Mouse (Mus musculus): Measurements from ENCODE around the gene Samd4b. TPM values are rescaled to one million over a fixed set of nuclear protein-coding genes. Genes with fewer than 3 reads are reported as not detected.
"Not testable (repeated sequence)": the region's sequence is repeated elsewhere in the genome, so short reads cannot be mapped to it uniquely, and the experiment has no call there.

The Samd4b gene
- polyA plus RNA-seq, 2 experiments: 33.0 to 82.0 TPM

DNA sequence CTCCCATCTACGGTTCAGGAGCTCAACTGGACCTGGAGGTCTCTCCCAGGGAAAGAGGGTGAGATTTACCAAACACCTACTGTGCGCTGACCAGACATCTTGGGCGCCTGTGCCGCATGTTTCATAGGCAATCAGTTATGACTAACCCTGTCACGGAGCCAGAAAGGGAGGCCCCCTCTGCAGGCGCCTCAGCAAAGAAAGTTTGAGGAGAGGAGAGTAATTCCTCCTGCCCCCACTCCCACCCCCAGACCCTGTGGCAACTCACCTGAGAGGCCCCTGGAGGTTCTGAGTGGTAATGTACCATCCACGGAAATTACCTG, 52.1 kb downstream of the Samd4b start:
- no peak overlapping the region for H3K9ac ChIP-seq (ENCODE audit: low read depth, low read length, severe bottlenecking)
- TF ChIP-seq POLR2A (IDR thresholded peaks at IDR 0.05; ENCODE audit: borderline replicate concordance, extremely low read depth, insufficient read depth, insufficient read length): no peak
- H3K4me2 ChIP-seq (replicated peaks; ENCODE audit: low read depth, low read length, severe bottlenecking): no peak overlapping the region
- DNase-seq (ENCODE audit: low spot score) (no peak), ATAC-seq (ENCODE audit: low FRiP score, low read depth) (no peak)
- H3K27me3 ChIP-seq (ENCODE audit: control insufficient read depth, insufficient read depth, low read length): peaks cover 47% of the 10 kb centered on the region
- no peaks in the 10 kb centered on the region for H3K36me3 ChIP-seq (ENCODE audit: control insufficient read depth, insufficient read depth, low read length)
- H3K27ac ChIP-seq (replicated peaks; ENCODE audit: low read depth, low read length): no peak overlapping the region
- no peak overlapping the region for H3K4me3 ChIP-seq (replicated peaks; ENCODE audit: low read length)
- no peaks in the 10 kb centered on the region for H3K9me3 ChIP-seq (ENCODE audit: control insufficient read depth, low read length)
- WGBS: 49% methylated on average over 6 of the region's 7 CpGs
- H3K4me1 ChIP-seq (ENCODE audit: control insufficient read depth, insufficient read depth, low read length): peaks cover 5% of the 10 kb centered on the region

DNA sequence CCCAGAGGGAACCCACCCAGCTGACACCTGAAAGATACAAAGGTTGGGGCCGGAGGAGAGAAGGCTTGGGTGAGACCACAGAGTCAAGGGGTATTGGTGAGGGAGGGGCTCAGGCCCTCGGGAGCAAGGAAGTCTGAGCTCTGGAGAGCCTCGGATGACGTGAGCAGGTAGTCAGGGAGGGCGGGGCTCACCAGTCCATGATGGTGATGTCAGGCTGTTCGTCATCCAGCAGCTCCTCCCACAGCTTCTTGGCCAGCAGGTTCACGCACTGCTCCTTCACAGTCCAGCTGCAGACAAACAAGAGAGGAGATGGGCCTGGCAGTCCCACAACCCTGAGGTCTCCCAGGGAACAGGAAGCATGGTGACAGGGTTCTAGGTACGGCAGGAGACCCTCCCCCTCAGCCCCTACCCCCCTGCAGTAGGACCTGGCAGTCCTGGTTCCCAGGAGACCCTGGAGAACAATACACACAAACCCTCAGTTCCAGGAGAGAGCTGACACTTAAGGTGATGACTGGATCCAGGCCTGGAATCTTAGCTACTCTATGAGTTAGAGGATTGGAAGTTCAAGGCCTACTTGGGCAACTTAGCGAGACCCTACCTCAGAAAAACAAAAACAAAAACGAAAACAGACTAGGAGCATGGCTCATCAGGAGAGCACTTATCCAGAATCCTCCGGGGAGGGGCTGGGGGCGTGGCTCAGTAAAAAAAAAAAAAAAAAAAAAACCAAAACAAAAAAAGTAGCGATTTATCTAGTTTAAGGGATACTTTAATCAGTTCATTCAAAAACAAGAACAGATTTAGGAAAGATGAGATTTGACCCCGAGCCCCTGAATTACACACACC, 52.7 kb downstream of the Samd4b start:
- 27% methylated on average over 14 of the region's 14 CpGs for WGBS
- DNase-seq (ENCODE audit: low spot score) (no peak), ATAC-seq (ENCODE audit: low FRiP score, low read depth) (no peak)
- no peak overlapping the region for H3K4me3 ChIP-seq (replicated peaks; ENCODE audit: low read length)
- H3K4me1 ChIP-seq (ENCODE audit: control insufficient read depth, insufficient read depth, low read length): peaks cover 5% of the 10 kb centered on the region
- no peaks in the 10 kb centered on the region for H3K9me3 ChIP-seq (ENCODE audit: control insufficient read depth, low read length)
- H3K27ac ChIP-seq (replicated peaks; ENCODE audit: low read depth, low read length): no peak overlapping the region
- no peaks in the 10 kb centered on the region for H3K36me3 ChIP-seq (ENCODE audit: control insufficient read depth, insufficient read depth, low read length)
- no peak overlapping the region for H3K4me2 ChIP-seq (replicated peaks; ENCODE audit: low read depth, low read length, severe bottlenecking)
- TF ChIP-seq POLR2A (IDR thresholded peaks at IDR 0.05; ENCODE audit: borderline replicate concordance, extremely low read depth, insufficient read depth, insufficient read length): no peak
- no peak overlapping the region for H3K9ac ChIP-seq (ENCODE audit: low read depth, low read length, severe bottlenecking)
- H3K27me3 ChIP-seq (ENCODE audit: control insufficient read depth, insufficient read depth, low read length): peaks cover 47% of the 10 kb centered on the region

DNA sequence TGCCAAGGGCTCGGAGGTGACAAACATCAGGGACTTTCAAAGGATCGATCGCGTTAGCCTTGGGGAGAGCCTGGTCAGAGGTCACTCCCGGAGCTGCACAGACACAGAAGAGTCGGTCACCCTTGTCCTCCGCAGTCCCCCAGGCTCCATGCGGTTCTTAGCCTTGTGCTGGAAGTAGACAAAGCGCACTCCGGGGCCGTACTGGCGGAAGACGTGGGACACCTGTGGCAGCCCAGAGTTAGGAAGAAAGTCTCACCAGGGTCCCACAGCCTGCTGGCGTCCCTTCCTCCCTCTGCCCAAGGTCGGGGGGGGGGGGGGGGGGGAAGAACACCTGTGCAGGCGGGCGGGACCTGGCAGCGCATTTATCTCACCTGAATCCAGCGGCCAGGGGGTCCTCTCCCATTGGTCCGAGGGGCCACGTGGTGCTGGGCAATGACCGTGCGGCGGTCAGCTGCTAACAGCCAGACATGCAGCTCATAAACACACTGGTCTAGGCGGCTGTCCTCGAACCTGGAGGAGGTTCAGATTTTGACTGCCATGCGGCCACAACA, 53.8 kb downstream of the Samd4b start:
- DNase-seq (ENCODE audit: low spot score): no peak
- Histone ChIP-seq H3K9me3 (ENCODE audit: control insufficient read depth, low read length) (no peaks in the 10 kb centered on the region), H3K27me3 (ENCODE audit: control insufficient read depth, insufficient read depth, low read length) (peaks cover 47% of the 10 kb centered on the region), H3K36me3 (ENCODE audit: control insufficient read depth, insufficient read depth, low read length) (no peaks in the 10 kb centered on the region), H3K4me2 (replicated peaks; ENCODE audit: low read depth, low read length, severe bottlenecking) (no peak overlapping the region), H3K27ac (replicated peaks; ENCODE audit: low read depth, low read length) (no peak overlapping the region), H3K4me1 (ENCODE audit: control insufficient read depth, insufficient read depth, low read length) (peaks cover 5% of the 10 kb centered on the region), H3K9ac (ENCODE audit: low read depth, low read length, severe bottlenecking) (no peak overlapping the region), H3K4me3 (replicated peaks; ENCODE audit: low read length) (no peak overlapping the region)
- ATAC-seq (ENCODE audit: low FRiP score, low read depth): no peak
- no peak for TF ChIP-seq POLR2A (IDR thresholded peaks at IDR 0.05; ENCODE audit: borderline replicate concordance, extremely low read depth, insufficient read depth, insufficient read length)
- 5% methylated on average over 23 of the region's 27 CpGs for WGBS

DNA sequence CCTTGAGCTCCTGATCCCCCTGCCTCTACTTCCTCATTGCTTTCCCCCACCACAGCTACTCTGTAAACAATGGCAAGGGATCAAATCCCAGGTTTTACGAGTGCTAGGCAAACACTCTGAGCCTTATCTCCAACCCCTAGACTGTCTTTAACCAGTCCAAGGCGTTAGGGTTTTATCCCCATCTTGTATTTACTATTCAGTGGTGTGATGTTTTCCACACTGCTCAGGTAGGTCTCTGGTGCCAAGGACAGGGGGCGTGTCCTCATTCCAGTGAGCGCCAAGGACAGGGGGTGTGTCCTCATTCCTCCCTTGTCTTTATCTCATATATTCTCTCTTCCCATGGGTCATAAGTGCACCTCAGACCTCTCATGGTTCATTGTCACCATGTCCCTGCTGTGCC, 57.4 kb downstream of the Samd4b start, which contains the start of gene Sycn:
Gene Sycn, plus strand, starts transcription at position 360 of the 400 bp plus-strand sequence.
- WGBS: 66% methylated on average over 4 of the region's 4 CpGs
- DNase-seq (ENCODE audit: low spot score) (no peak), ATAC-seq (ENCODE audit: low FRiP score, low read depth) (no peak)
- no peaks in the 10 kb centered on the region for H3K4me1 ChIP-seq (ENCODE audit: control insufficient read depth, insufficient read depth, low read length)
- no peak within 1 kb of the TSS for H3K27ac ChIP-seq (replicated peaks; ENCODE audit: low read depth, low read length)
- no peak for TF ChIP-seq POLR2A (IDR thresholded peaks at IDR 0.05; ENCODE audit: borderline replicate concordance, extremely low read depth, insufficient read depth, insufficient read length)
- H3K9ac ChIP-seq (ENCODE audit: low read depth, low read length, severe bottlenecking): no peak within 1 kb of the TSS
- no peak within 1 kb of the TSS for H3K4me2 ChIP-seq (replicated peaks; ENCODE audit: low read depth, low read length, severe bottlenecking)
- H3K27me3 ChIP-seq (ENCODE audit: control insufficient read depth, insufficient read depth, low read length): peaks cover 19% of the 10 kb centered on the region
- no peak within 1 kb of the TSS for H3K4me3 ChIP-seq (replicated peaks; ENCODE audit: low read length)
- H3K36me3 ChIP-seq (ENCODE audit: control insufficient read depth, insufficient read depth, low read length): no peaks in the 10 kb centered on the region
- H3K9me3 ChIP-seq (ENCODE audit: control insufficient read depth, low read length): no peaks in the 10 kb centered on the region

DNA sequence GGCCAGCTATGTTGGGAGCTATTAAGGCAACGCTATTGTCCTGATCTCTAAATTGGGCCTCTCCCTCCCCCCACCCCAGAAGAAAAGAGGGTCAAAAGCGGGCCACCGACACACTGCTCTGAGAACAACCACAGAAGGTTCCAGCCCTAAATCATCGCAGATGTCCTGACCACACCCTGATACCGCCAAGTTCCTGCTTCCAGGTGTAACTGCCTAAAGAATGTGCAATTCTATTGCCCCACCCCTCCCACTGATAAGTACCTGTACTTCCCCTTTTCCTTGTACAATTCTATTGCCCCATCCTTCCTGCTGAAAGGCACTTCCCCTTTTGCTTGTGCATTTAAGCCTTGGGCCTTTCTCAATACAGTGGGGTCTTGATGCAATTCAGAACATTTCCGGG, 59.1 kb downstream of the Samd4b start:
- H3K4me1 ChIP-seq (ENCODE audit: control insufficient read depth, insufficient read depth, low read length); H3K27ac ChIP-seq (replicated peaks; ENCODE audit: low read depth, low read length); ATAC-seq (ENCODE audit: low FRiP score, low read depth); H3K27me3 ChIP-seq (ENCODE audit: control insufficient read depth, insufficient read depth, low read length); H3K9ac ChIP-seq (ENCODE audit: low read depth, low read length, severe bottlenecking); H3K4me3 ChIP-seq (replicated peaks; ENCODE audit: low read length); H3K36me3 ChIP-seq (ENCODE audit: control insufficient read depth, insufficient read depth, low read length); H3K4me2 ChIP-seq (replicated peaks; ENCODE audit: low read depth, low read length, severe bottlenecking); H3K9me3 ChIP-seq (ENCODE audit: control insufficient read depth, low read length); DNase-seq (ENCODE audit: low spot score): not testable (repeated sequence)
- WGBS: 87% methylated on average over 6 of the region's 6 CpGs
